Mouse (Mus musculus) MEL (cell line): ENCODE results near the gene Itga11. TPM values are rescaled to one million over a fixed set of nuclear protein-coding genes. Genes with fewer than 3 reads are reported as not detected.

Source experiments
- DNase-seq: peaks from one replicate; pipeline ENCODE4 v3.0.0; 2011; ENCODE audit warnings: low read depth, low spot score
- H3K27ac ChIP-seq: 2 replicates; pipeline ENCODE4 v1.5.1; 2012; ENCODE audit warnings: low read depth, mild to moderate bottlenecking, control low read depth, low read length, moderate library complexity; ENCODE audit not compliant: control insufficient read depth
- H3K27me3 ChIP-seq, 2 experiments: fragments of 150-350 bp in 1 of 2; sonication (generic) in 1 of 2; 2 replicates each; pipeline ENCODE4 v1.6.1; 2012; ENCODE audit warnings: low read length in 2 of 2, mild to moderate bottlenecking in 2 of 2, improper control_type of control experiment in 1 of 2, moderate library complexity in 1 of 2; ENCODE audit not compliant: insufficient read depth in 2 of 2, control insufficient read depth in 1 of 2
- H3K36me3 ChIP-seq, 2 experiments: 2 replicates each; pipeline ENCODE4 v1.6.1; 2012 to 2014; ENCODE audit warnings: low read length in 2 of 2, improper control_type of control experiment in 1 of 2, inconsistent platforms in 1 of 2, mild to moderate bottlenecking in 1 of 2; ENCODE audit not compliant: insufficient read depth in 2 of 2, control insufficient read depth in 1 of 2
- H3K4me1 ChIP-seq, 2 experiments: fragments of 150-350 bp in 1 of 2; sonication (generic) in 1 of 2; 2 replicates each; pipeline ENCODE4 v1.6.1; 2012; ENCODE audit warnings: low read length in 2 of 2, improper control_type of control experiment in 1 of 2, mild to moderate bottlenecking in 1 of 2; ENCODE audit not compliant: insufficient read depth in 2 of 2, control insufficient read depth in 1 of 2
- H3K4me3 ChIP-seq, 2 experiments: fragments of 150-350 bp in 1 of 2; sonication (generic) in 1 of 2; 2 replicates each; pipeline ENCODE4 v1.5.1; 2012; ENCODE audit warnings: low read depth in 2 of 2, low read length in 2 of 2, mild to moderate bottlenecking in 2 of 2, moderate library complexity in 2 of 2, control low read depth in 1 of 2, improper control_type of control experiment in 1 of 2; ENCODE audit not compliant: control insufficient read depth in 1 of 2, insufficient read depth in 1 of 2
- H3K79me2 ChIP-seq: 2 replicates; pipeline ENCODE4 v1.6.1; 2012; ENCODE audit warnings: mild to moderate bottlenecking, low read length, moderate library complexity; ENCODE audit not compliant: control insufficient read depth, poor library complexity, insufficient read depth
- H3K9ac ChIP-seq: 2 replicates; pipeline ENCODE4 v1.6.1; 2012; ENCODE audit warnings: low read depth, mild to moderate bottlenecking, control low read depth, low read length, moderate library complexity; ENCODE audit not compliant: control insufficient read depth, poor library complexity, severe bottlenecking
- H3K9me3 ChIP-seq: fragments of 150-350 bp; sonication (generic); replicated peaks from 2 replicates; pipeline ENCODE4 v1.6.1; 2012; ENCODE audit warnings: mild to moderate bottlenecking, low read length, improper control_type of control experiment, moderate library complexity; ENCODE audit not compliant: insufficient read depth
- BHLHE40 ChIP-seq: IDR thresholded peaks from 2 replicates; pipeline ENCODE4 v1.6.1; 2012; ENCODE audit warnings: low read depth, mild to moderate bottlenecking, inconsistent platforms, low read length, improper control_type of control experiment, borderline replicate concordance
- CHD2 ChIP-seq: IDR thresholded peaks from 2 replicates; pipeline ENCODE4 v1.6.1; 2011; ENCODE audit warnings: low read length, improper control_type of control experiment
- CTCF ChIP-seq, 3 experiments: IDR thresholded peaks in 2 of 3; conservative IDR thresholded peaks in 1 of 3; 2 replicates each; pipeline ENCODE4 v1.5.1; 2011 to 2012; ENCODE audit warnings: low read length in 3 of 3, low read depth in 2 of 3, mild to moderate bottlenecking in 2 of 3, improper control_type of control experiment in 1 of 3, inconsistent platforms in 1 of 3, mixed read lengths in 1 of 3, moderate library complexity in 1 of 3; ENCODE audit not compliant: control insufficient read depth in 1 of 3, insufficient read depth in 1 of 3, poor library complexity in 1 of 3, severe bottlenecking in 1 of 3
- ETS1 ChIP-seq: IDR thresholded peaks from 2 replicates; pipeline ENCODE4 v1.6.1; 2012; ENCODE audit warnings: low read depth, mild to moderate bottlenecking, inconsistent platforms, low read length, improper control_type of control experiment, moderate library complexity
- GABPA ChIP-seq: IDR thresholded peaks from 2 replicates; pipeline ENCODE4 v1.6.1; 2012; ENCODE audit warnings: low read depth, mild to moderate bottlenecking, inconsistent platforms, low read length, improper control_type of control experiment, moderate library complexity
- JUND ChIP-seq: IDR thresholded peaks from 2 replicates; pipeline ENCODE4 v1.6.1; 2011; ENCODE audit warnings: low read depth, mild to moderate bottlenecking, improper control_type of control experiment, low read length
- MAX ChIP-seq: IDR thresholded peaks from 2 replicates; pipeline ENCODE4 v1.6.1; 2011; ENCODE audit warnings: low read length, improper control_type of control experiment
- MAZ ChIP-seq: IDR thresholded peaks from 2 replicates; pipeline ENCODE4 v1.6.1; 2012; ENCODE audit warnings: low read depth, mild to moderate bottlenecking, inconsistent platforms, low read length, improper control_type of control experiment
- MXI1 ChIP-seq: IDR thresholded peaks from 2 replicates; pipeline ENCODE4 v1.6.1; 2011; ENCODE audit warnings: mild to moderate bottlenecking, low read depth, low read length, improper control_type of control experiment
- NELFE ChIP-seq: IDR thresholded peaks from 2 replicates; pipeline ENCODE4 v1.6.1; 2011; ENCODE audit warnings: low read depth, low read length, improper control_type of control experiment
- POLR2AphosphoS2 ChIP-seq: IDR thresholded peaks from 2 replicates; pipeline ENCODE4 v1.6.1; 2011; ENCODE audit warnings: low read length, improper control_type of control experiment
- RAD21 ChIP-seq: IDR thresholded peaks from 2 replicates; pipeline ENCODE4 v1.6.1; 2011; ENCODE audit warnings: mild to moderate bottlenecking, low read depth, low read length, improper control_type of control experiment
- SMC3 ChIP-seq: IDR thresholded peaks from 2 replicates; pipeline ENCODE4 v1.6.1; 2011; ENCODE audit warnings: low read depth, low read length, improper control_type of control experiment
- TAL1 ChIP-seq: IDR thresholded peaks from 2 replicates; pipeline ENCODE4 v1.6.1; 2012; ENCODE audit warnings: mild to moderate bottlenecking, inconsistent platforms, low read length, moderate library complexity, mixed read lengths
- TBP ChIP-seq: IDR thresholded peaks from 2 replicates; pipeline ENCODE4 v1.8.0; 2011; ENCODE audit warnings: low read depth, low read length, improper control_type of control experiment
- TCF12 ChIP-seq: IDR thresholded peaks from 2 replicates; pipeline ENCODE4 v1.6.1; 2014; ENCODE audit warnings: low read depth, mild to moderate bottlenecking, inconsistent platforms, low read length, improper control_type of control experiment, moderate library complexity
- UBTF ChIP-seq: IDR thresholded peaks from 2 replicates; pipeline ENCODE4 v1.6.1; 2012; ENCODE audit warnings: low read depth, mild to moderate bottlenecking, inconsistent platforms, low read length, improper control_type of control experiment, moderate library complexity, borderline replicate concordance; ENCODE audit not compliant: insufficient read depth
- USF2 ChIP-seq, 2 experiments: IDR thresholded peaks; 2 replicates each; pipeline ENCODE4 v1.6.1; 2011 to 2012; ENCODE audit warnings: improper control_type of control experiment in 2 of 2, low read length in 2 of 2, borderline replicate concordance in 1 of 2, inconsistent platforms in 1 of 2, low read depth in 1 of 2, mild to moderate bottlenecking in 1 of 2; ENCODE audit not compliant: insufficient read depth in 1 of 2
- ZNF384 ChIP-seq: IDR thresholded peaks from 2 replicates; pipeline ENCODE4 v1.6.1; 2012; ENCODE audit warnings: low read depth, mild to moderate bottlenecking, inconsistent platforms, low read length, improper control_type of control experiment
- polyA plus RNA-seq, 2 experiments: library from polyadenylated mRNA; stranded (reverse) in 1 of 2; unstranded in 1 of 2; fragments of >175 nt in 1 of 2; fragments of >200 nt in 1 of 2; gene quantifications; 2 replicates each; pipeline versions ENCODE4 v1.2.1 to v1.2.4; 2012; ENCODE audit warnings: low replicate concordance in 2 of 2, low read depth in 1 of 2; ENCODE audit not compliant: insufficient read length in 2 of 2, insufficient read depth in 1 of 2, missing spikeins in 1 of 2
- total RNA-seq: library from RNA; depleted of rRNA; stranded (reverse); fragments of 300-350 nt; gene quantifications from 2 replicates; pipeline ENCODE4 v1.2.3, GENCODE M21; 2012

Gene Itga11
- total and polyA plus RNA-seq, 3 experiments = not detected

GRCm38 (mm10) chr9:62750381-62750780 is 72.8 kb downstream of the Itga11 start:
- Histone ChIP-seq H3K4me1 (no peaks in the 10 kb centered on the region), H3K36me3 (no peaks in the 10 kb centered on the region), H3K27ac (no peak overlapping the region), H3K9me3 (no peaks in the 10 kb centered on the region), H3K27me3 (no peaks in the 10 kb centered on the region), H3K4me3 (no peak overlapping the region), H3K9ac (no peak overlapping the region), H3K79me2 (no peaks in the 10 kb centered on the region)
- DNase-seq = no peak
- TF ChIP-seq NELFE = no peak
- TF ChIP-seq JUND = no peak
- TF ChIP-seq MAZ = no peak
- no peak for TF ChIP-seq GABPA
- TF ChIP-seq RAD21 = no peak
- no peak for TF ChIP-seq ETS1
- TF ChIP-seq CHD2 = no peak
- no peak for TF ChIP-seq POLR2AphosphoS2
- TF ChIP-seq UBTF = no peak
- TF ChIP-seq BHLHE40 = no peak
- TF ChIP-seq TCF12 = no peak
- TF ChIP-seq ZNF384 = no peak
- no peak for TF ChIP-seq USF2 (IDR thresholded peaks at IDR 0.05; ENCODE audit: borderline replicate concordance in 1 of 2, insufficient read depth in 1 of 2, low read depth in 1 of 2, low read length in 2 of 2)
- TF ChIP-seq MAX = no peak
- no peak for TF ChIP-seq SMC3
- no peak for TF ChIP-seq CTCF (IDR thresholded peaks at IDR 0.05 in 2 of 3, conservative IDR thresholded peaks at IDR 0.05 in 1 of 3; ENCODE audit: control insufficient read depth in 1 of 3, insufficient read depth in 1 of 3, low read depth in 2 of 3, low read length in 3 of 3, poor library complexity in 1 of 3, severe bottlenecking in 1 of 3)
- no peak for TF ChIP-seq TBP

- DNase-seq = no peak
- Histone ChIP-seq H3K79me2 (no peaks in the 10 kb centered on the region), H3K9ac (no peak overlapping the region), H3K9me3 (no peaks in the 10 kb centered on the region), H3K4me1 (no peaks in the 10 kb centered on the region), H3K27ac (no peak overlapping the region), H3K27me3 (no peaks in the 10 kb centered on the region), H3K36me3 (no peaks in the 10 kb centered on the region), H3K4me3 (no peak overlapping the region)
- TF ChIP-seq TAL1 (no peak), JUND (no peak), MXI1 (no peak), USF2 (IDR thresholded peaks at IDR 0.05; ENCODE audit: borderline replicate concordance in 1 of 2, insufficient read depth in 1 of 2, low read depth in 1 of 2, low read length in 2 of 2) (no peak)
Observed at GRCm38 (mm10) chr9:62758288-62758687, 80.7 kb downstream of the Itga11 start.
